Mouse (Mus musculus) activated CD4-positive, CD25-positive, alpha-beta regulatory T cell, adult 4 months (primary cell): Measurements from ENCODE around the gene Psmf1. TPM values are rescaled to one million over a fixed set of nuclear protein-coding genes. Genes with fewer than 3 reads are reported as not detected.

Experiments used
- ATAC-seq: one replicate; pipeline ENCODE4 v1.8.0; 2017
- polyA plus RNA-seq, 2 experiments: library from polyadenylated mRNA; unstranded; fragments of 100-300 nt; shearing (Covaris generic); gene quantifications; one replicate each; pipeline ENCODE4 v1.2.1; 2017

The Psmf1 gene
- polyA plus RNA-seq, 2 experiments from 2014 or later = 66.8 to 71.8 TPM

GRCm38 (mm10) chr2:151733151-151733865 is 10.7 kb downstream of the Psmf1 start:
- no peak for ATAC-seq

- no peak for ATAC-seq
Measured at GRCm38 (mm10) chr2:151724094-151724493, 19.9 kb downstream of the Psmf1 start.

- ATAC-seq = no peak
Measured at GRCm38 (mm10) chr2:151716318-151717055, 27.5 kb downstream of the Psmf1 start.

GRCm38 (mm10) chr2:151715526-151715925 is 28.5 kb downstream of the Psmf1 start:
- ATAC-seq = no peak

- no peak for ATAC-seq
Measured at GRCm38 (mm10) chr2:151712647-151713046, 31.3 kb downstream of the Psmf1 start.

- ATAC-seq = no peak
Measured at GRCm38 (mm10) chr2:151702851-151703190, 41.2 kb downstream of the Psmf1 start.

- ATAC-seq = no peak
Measured at GRCm38 (mm10) chr2:151702146-151702850, 41.7 kb downstream of the Psmf1 start.

- ATAC-seq = no peak
Measured at GRCm38 (mm10) chr2:151701231-151702145, 42.5 kb downstream of the Psmf1 start, which contains the start of gene Tmem74b. TSS of gene Tmem74b (plus strand) at chr2:151702008.

GRCm38 (mm10) chr2:151682976-151683375 is 61.0 kb downstream of the Psmf1 start:
- ATAC-seq = no peak

GRCm38 (mm10) chr2:151682357-151682756 is 61.6 kb downstream of the Psmf1 start:
- ATAC-seq = no peak

GRCm38 (mm10) chr2:151676234-151676633 is 67.8 kb downstream of the Psmf1 start:
- peak; percentile 46 for ATAC-seq

GRCm38 (mm10) chr2:151670968-151671329 is 73.0 kb downstream of the Psmf1 start:
- ATAC-seq = no peak

- no peak for ATAC-seq
Measured at GRCm38 (mm10) chr2:151670026-151670967, 73.7 kb downstream of the Psmf1 start.

- ATAC-seq = no peak
Measured at GRCm38 (mm10) chr2:151668433-151668832, 75.6 kb downstream of the Psmf1 start, which contains the start of gene Rad21l. TSS of gene Rad21l (minus strand) at chr2:151668533.

Other genes starting within 250 kb of the Psmf1 start
- 100 to 1,000 TPM; 298 to 313 TPM for gene Fkbp1a, start 201.7 kb downstream of the Psmf1 start, polyA plus RNA-seq
- 10 to 100 TPM; 79.8 to 85.3 TPM for gene Sdcbp2, start 171.6 kb downstream of the Psmf1 start, polyA plus RNA-seq
- under 1 TPM in 1 of 2 experiments, not detected in 1; 0.15 TPM for gene Snph, start 111.6 kb downstream of the Psmf1 start, polyA plus RNA-seq
- gene Rad21l, start 75.7 kb downstream of the Psmf1 start, polyA plus RNA-seq = not detected
- not detected for gene Tmem74b, start 42.2 kb downstream of the Psmf1 start, polyA plus RNA-seq
- gene Rspo4, start 98.7 kb upstream of the Psmf1 start, polyA plus RNA-seq = not detected
- gene Angpt4, start 167.0 kb upstream of the Psmf1 start, polyA plus RNA-seq = not detected
- gene Fam110a, start 236.0 kb upstream of the Psmf1 start, polyA plus RNA-seq = 10 to 100 TPM; 15.2 to 27.5 TPM